Mouse (Mus musculus): Measurements from ENCODE around the gene Acpp.

DNA sequence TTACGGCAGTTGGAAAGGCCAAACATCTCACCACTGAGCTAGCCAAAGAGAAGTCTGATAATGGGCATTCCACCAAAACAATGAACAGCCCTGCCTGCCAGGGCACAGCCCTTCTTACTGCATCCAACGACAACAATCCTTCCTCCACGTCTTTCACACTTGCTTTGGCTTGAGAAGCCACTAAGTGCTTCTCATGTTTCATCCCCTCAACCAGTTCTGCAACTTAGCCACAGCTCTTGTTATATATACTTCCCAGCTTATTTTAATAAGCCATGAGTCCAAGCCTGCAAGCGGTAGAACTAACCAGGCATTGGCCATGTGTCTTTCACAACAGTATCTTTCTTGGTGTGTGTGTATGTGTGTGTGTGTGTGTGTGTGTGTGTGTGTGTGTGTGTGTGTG is 8.9 kb downstream of the Acpp start:
- TF ChIP-seq POLR2A (IDR thresholded peaks at IDR 0.05; ENCODE audit: control insufficient read depth, low read depth, low read length) (no peak), CTCF (IDR thresholded peaks at IDR 0.05; ENCODE audit: control insufficient read depth, insufficient read depth, insufficient replicate concordance, low read depth, low read length) (no peak)

Data from testis, adult 2 months (tissue).